Mouse (Mus musculus) gastrocnemius, adult 2 months (tissue): ENCODE data around the gene Prkcb. TPM values are rescaled to one million over a fixed set of nuclear protein-coding genes. Genes with fewer than 3 reads are reported as not detected.

ENCODE experiments used
- DNase-seq: peaks from one replicate; pipeline ENCODE4 v3.0.0; 2022
- H3K27ac ChIP-seq: fragments of 200-600 bp; 2 replicates; pipeline ENCODE4 v1.8.1; 2022; ENCODE audit warnings: mild to moderate bottlenecking
- H3K4me3 ChIP-seq: fragments of 200-600 bp; 2 replicates; pipeline ENCODE4 v1.8.1; 2022; ENCODE audit warnings: mild to moderate bottlenecking, moderate library complexity
- CTCF ChIP-seq: fragments of 200-600 bp; IDR thresholded peaks from 2 replicates; pipeline ENCODE4 v1.8.1; 2022; ENCODE audit warnings: antibody characterized with exemption, mild to moderate bottlenecking, moderate library complexity
- intact Hi-C: fragments of 180-260 bp; cut with DNase I; formaldehyde crosslinking; loops from one replicate; pipeline ENCODE4 v1.15.1; 2025
- total RNA-seq, 2 experiments: library from RNA; stranded (reverse); gene quantifications; 2 replicates each; pipeline ENCODE4 v1.2.3; 2021

Prkcb gene
- total RNA-seq, 2 experiments from 2014 or later, result 0.54 to 1.1 TPM

GRCm38 (mm10) chr7:122390200-122390599 is 101.6 kb downstream of the Prkcb start:
- H3K27ac ChIP-seq, result no peak overlapping the region
- H3K4me3 ChIP-seq, result no peak overlapping the region
- DNase-seq, result no peak
- no peak for TF ChIP-seq CTCF
- intact Hi-C loops, result no loop called here

DNA sequence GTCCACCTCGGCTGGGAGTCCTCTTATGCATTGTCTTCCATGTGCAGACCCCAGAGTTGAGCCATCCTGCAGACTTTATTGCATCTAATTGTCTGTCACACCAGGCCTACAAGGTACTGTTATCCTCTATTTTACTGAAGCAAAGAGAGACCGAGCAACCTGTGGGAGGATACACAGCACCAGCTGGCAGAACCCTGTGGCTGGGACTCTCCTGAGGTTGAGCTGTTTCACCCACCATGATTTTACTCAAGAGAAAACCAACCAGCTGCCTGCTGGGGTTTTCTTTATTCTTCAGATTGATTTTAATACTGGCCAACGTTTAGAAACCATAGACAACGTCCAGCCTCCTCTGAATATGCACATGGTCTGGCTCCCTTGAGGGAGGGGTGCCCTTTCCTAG is 102.1 kb downstream of the Prkcb start:
- no peak for TF ChIP-seq CTCF
- intact Hi-C loops, result no loop called here
- DNase-seq, result no peak
- no peak overlapping the region for H3K4me3 ChIP-seq
- no peak overlapping the region for H3K27ac ChIP-seq

GRCm38 (mm10) chr7:122391382-122391781 is 102.8 kb downstream of the Prkcb start:
- TF ChIP-seq CTCF, result no peak
- Histone ChIP-seq H3K27ac (no peak overlapping the region), H3K4me3 (no peak overlapping the region)
- DNase-seq, result no peak
- intact Hi-C loops, result no loop called here

DNA sequence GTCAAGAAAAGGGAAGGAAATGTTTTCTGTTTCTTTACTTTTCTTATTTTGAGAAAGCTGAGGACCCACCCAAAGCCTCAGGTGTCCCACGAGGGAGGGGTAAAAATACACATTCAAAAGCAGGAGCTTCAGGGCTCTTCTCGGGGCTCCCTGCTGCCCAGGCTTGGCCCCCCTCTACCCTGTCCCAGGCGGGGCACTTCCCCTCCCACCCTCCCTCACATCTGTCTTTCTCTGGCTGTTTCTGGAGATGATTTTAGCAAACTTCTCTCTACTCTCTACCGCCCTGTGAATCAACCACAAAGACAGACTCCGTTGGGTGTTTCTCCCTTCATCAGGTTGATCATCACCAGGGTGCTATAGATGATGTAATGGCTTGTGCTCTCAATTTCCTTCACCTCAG is 105.4 kb downstream of the Prkcb start:
- intact Hi-C loops, result no loop called here
- DNase-seq, result no peak
- no peak overlapping the region for H3K4me3 ChIP-seq
- TF ChIP-seq CTCF, result no peak
- no peak overlapping the region for H3K27ac ChIP-seq

DNA sequence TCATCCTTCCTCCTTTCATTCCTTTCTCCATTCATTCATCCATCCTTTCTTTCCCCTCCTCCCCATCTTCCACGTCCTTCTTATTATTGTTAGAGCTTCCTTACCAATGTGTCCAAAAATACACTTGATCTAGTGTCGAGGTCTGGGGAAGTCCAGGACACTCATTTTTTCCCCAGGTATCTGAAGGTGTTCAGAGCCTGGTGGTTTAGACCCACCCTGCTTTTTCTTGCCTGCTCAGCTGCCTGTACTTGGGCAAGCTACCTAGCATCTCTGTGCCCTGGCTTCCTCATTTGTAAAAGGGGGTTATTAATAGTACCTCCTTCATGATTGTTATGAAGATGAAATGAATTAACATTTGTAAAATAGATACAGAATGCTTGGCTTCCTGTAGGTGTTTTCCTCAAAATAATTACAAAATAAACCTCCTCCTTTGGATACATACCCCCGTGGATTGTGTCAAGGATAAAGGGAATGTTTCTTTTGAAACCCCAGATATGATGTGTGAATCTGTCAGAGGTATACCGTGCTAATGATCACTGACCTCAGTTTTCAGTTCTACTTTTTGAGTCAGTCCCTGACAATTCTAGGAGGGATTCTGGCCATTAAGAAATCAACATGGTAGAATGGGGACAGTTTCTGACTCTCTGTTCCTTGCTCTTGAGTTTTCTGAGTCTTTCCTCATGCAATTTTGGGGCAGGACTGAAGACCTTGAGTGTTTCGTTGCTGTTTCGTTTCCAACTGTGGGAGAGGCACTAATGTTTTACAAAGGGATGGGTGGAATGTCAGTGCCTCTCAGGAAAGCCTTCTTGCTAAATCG is 106.8 kb downstream of the Prkcb start:
- Histone ChIP-seq H3K27ac (no peak overlapping the region), H3K4me3 (no peak overlapping the region)
- intact Hi-C loops, result no loop called here
- no peak for DNase-seq
- no peak for TF ChIP-seq CTCF

GRCm38 (mm10) chr7:122395976-122396315 is 107.4 kb downstream of the Prkcb start:
- H3K27ac ChIP-seq, result no peak overlapping the region
- DNase-seq, result no peak
- no peak overlapping the region for H3K4me3 ChIP-seq
- no peak for TF ChIP-seq CTCF
- intact Hi-C loops, result no loop called here

- no peak for TF ChIP-seq CTCF
- intact Hi-C loops, result no loop called here
- no peak overlapping the region for H3K4me3 ChIP-seq
- no peak overlapping the region for H3K27ac ChIP-seq
- no peak for DNase-seq
These were observed 109.1 kb downstream of the Prkcb start for GRCm38 (mm10) chr7:122397699-122398098.

DNA sequence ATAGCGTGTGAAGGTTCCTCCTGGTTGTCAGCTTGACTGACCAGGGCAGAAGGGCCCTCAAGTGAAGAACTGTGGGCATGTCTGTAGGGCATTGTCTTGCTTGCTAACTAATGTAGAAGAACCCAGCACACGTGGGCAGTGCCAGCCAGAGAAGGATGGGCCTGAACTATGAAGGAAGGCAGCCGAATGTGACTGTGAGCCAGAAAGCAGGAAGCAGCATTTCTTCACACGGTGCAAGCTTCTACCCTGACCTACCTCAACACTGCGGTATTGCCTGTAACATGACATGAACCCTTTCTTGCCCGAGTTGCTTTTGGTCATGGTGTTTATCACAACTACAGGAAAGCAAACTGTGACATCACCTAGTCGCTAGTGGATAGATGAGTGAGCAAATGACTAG is 113.5 kb downstream of the Prkcb start:
- Histone ChIP-seq H3K4me3 (no peak overlapping the region), H3K27ac (no peak overlapping the region)
- no peak for DNase-seq
- no peak for TF ChIP-seq CTCF
- intact Hi-C loops, result no loop called here

DNA sequence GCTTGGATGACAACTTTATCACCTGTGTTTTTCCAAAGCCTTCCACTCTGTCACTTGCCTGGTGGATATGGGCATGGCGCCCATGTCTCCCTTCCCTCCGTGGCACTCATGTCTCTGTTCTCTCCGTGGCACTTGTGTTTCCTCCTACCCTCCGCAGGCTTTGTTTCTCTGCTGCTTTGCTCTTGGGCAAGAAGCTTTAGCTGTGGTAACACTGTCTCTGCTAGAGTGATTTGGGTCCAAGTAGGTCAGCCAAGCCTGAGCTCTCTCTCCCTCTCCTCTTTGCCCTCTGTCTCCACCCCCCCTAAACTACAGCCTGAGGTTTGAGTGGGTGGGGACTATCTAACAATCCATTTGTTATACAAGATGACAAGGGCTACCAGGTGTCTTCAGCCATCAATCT is 114.8 kb downstream of the Prkcb start:
- Histone ChIP-seq H3K4me3 (no peak overlapping the region), H3K27ac (no peak overlapping the region)
- TF ChIP-seq CTCF, result no peak
- no peak for DNase-seq
- intact Hi-C loops, result no loop called here

GRCm38 (mm10) chr7:122404571-122405393 is 116.2 kb downstream of the Prkcb start:
- H3K27ac ChIP-seq, result no peak overlapping the region
- intact Hi-C loops, result no loop called here
- TF ChIP-seq CTCF, result no peak
- peak; percentile 26 for DNase-seq
- peak overlapping the region; percentile 40 for H3K4me3 ChIP-seq

GRCm38 (mm10) chr7:122406625-122407024 is 118.1 kb downstream of the Prkcb start:
- no peak for TF ChIP-seq CTCF
- Histone ChIP-seq H3K27ac (no peak overlapping the region), H3K4me3 (no peak overlapping the region)
- intact Hi-C loops, result no loop called here
- no peak for DNase-seq

- no peak for TF ChIP-seq CTCF
- DNase-seq, result no peak
- intact Hi-C loops, result no loop called here
- no peak overlapping the region for H3K4me3 ChIP-seq
- no peak overlapping the region for H3K27ac ChIP-seq
These were observed 121.4 kb downstream of the Prkcb start for GRCm38 (mm10) chr7:122409945-122410344.

DNA sequence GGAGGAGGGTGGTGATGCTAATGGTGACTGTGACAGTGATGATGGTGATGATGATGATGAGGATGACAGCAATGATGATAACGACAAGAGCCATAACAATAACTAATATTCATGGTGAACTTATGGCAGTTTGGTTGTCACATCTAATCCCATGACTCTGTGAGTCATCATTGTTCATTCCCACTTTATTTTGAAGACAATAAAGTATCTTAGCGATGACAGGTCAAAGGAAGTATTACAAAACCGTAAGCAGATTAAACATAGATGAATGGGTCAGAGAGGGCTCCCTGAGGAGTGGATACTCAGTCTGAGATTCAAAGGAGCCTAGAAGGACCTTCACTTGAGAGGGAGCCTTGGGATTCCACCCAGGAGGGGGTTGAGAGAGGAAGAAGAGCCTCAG is 122.3 kb downstream of the Prkcb start:
- TF ChIP-seq CTCF, result no peak
- Histone ChIP-seq H3K27ac (no peak overlapping the region), H3K4me3 (no peak overlapping the region)
- DNase-seq, result no peak
- intact Hi-C loops, result no loop called here
